Mouse (Mus musculus) hindbrain, embryonic 10.5 days (tissue): ENCODE results near the gene Bub1. TPM values are rescaled to one million over a fixed set of nuclear protein-coding genes. Genes with fewer than 3 reads are reported as not detected.

Experiments used
- DNase-seq: peaks from one replicate; pipeline ENCODE4 v3.0.0-alpha.2; 2017; ENCODE audit warnings: low spot score
- H3K27ac ChIP-seq: fragments of 300-500 bp; sonication (generic); 2 replicates; pipeline ENCODE4 v1.5.1; 2016; ENCODE audit warnings: mild to moderate bottlenecking, moderate library complexity
- H3K27me3 ChIP-seq: fragments of 300-500 bp; sonication (generic); 2 replicates; pipeline ENCODE4 v1.6.1; 2016; ENCODE audit warnings: mild to moderate bottlenecking; ENCODE audit not compliant: poor library complexity, insufficient read depth, severe bottlenecking
- H3K36me3 ChIP-seq: fragments of 300-500 bp; sonication (generic); 2 replicates; pipeline ENCODE4 v1.6.1; 2016; ENCODE audit warnings: mild to moderate bottlenecking, moderate library complexity
- H3K4me1 ChIP-seq: fragments of 300-500 bp; sonication (generic); replicated peaks from 2 replicates; pipeline ENCODE4 v1.6.1; 2016; ENCODE audit warnings: mild to moderate bottlenecking
- H3K4me3 ChIP-seq: fragments of 300-500 bp; sonication (generic); 2 replicates; pipeline ENCODE4 v1.5.1; 2016; ENCODE audit warnings: mild to moderate bottlenecking, moderate library complexity
- H3K9me3 ChIP-seq: fragments of 300-500 bp; sonication (generic); 2 replicates; pipeline ENCODE4 v1.6.1; 2016; ENCODE audit warnings: mild to moderate bottlenecking, moderate library complexity
- WGBS: fragments of 180-500 bp; shearing (Covaris S2); methylation state at CpG from one replicate; pipeline ENCODE4 v1.1.7; 2016; 5-methylcytosine and 5-hydroxymethylcytosine counted together
- polyA plus RNA-seq: library from polyadenylated mRNA; unstranded; fragments of >200 nt; fragmentation: Nextera tagmentation; extraction: Ambion mirVana; gene quantifications from 2 replicates; pipeline ENCODE4 v1.2.1, GENCODE M21; 2016

Bub1 gene
- 64.5 and 98.5 TPM in 2 replicates for polyA plus RNA-seq

- Histone ChIP-seq H3K27me3 (0 out of 2 replicates have a peak, but pooled peaks cover 3% of the 10 kb centered on the region), H3K4me3 (peak within 1 kb of the TSS; percentile 82), H3K36me3 (peaks cover 26% of the 10 kb centered on the region), H3K9me3 (no peaks in the 10 kb centered on the region), H3K4me1 (peaks cover 25% of the 10 kb centered on the region), H3K27ac (peak within 1 kb of the TSS; percentile 89)
- peak; percentile 95 for DNase-seq
- WGBS, result under 1% methylated on average over 56 of the region's 56 CpGs
Observed at GRCm38 (mm10) chr2:127831401-127832102, at the start of gene Bub1. Gene Bub1 (minus strand): TSS chr2:127831865.

DNA sequence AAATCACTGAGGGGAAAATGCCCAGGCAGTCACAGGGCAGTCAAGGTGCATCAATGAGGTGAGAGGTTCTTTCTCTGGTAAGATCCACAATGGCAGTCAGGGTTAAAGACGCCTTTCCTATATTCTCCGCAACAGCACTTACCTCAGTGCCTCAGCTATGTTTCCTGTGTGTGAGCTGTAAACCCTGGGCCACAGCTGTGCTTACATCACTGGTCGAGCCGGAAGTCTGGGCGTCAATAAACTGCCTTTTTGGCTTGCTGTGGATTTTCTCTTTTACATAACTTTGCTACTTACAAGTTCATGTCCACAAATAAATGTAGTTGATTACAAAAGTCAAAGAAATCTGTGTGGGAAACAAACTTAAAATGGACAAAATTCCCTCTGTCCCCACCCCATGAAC lies 49.4 kb upstream of the Bub1 start:
- Histone ChIP-seq H3K27ac (no peak overlapping the region), H3K36me3 (no peaks in the 10 kb centered on the region), H3K4me1 (no peaks in the 10 kb centered on the region), H3K27me3 (no peaks in the 10 kb centered on the region), H3K4me3 (no peak overlapping the region), H3K9me3 (no peaks in the 10 kb centered on the region)
- DNase-seq, result no peak
- 89% methylated on average over 5 of the region's 5 CpGs for WGBS

- no peaks in the 10 kb centered on the region for H3K9me3 ChIP-seq
- 69% methylated on average over 4 of the region's 4 CpGs for WGBS
- H3K27ac ChIP-seq, result no peak overlapping the region
- no peaks in the 10 kb centered on the region for H3K27me3 ChIP-seq
- H3K4me1 ChIP-seq, result 0 out of 2 replicates have a peak, but pooled peaks cover 4% of the 10 kb centered on the region
- H3K4me3 ChIP-seq, result no peak overlapping the region
- no peak for DNase-seq
- no peaks in the 10 kb centered on the region for H3K36me3 ChIP-seq
Observed at GRCm38 (mm10) chr2:127864381-127864780, 32.7 kb upstream of the Bub1 start.

DNA sequence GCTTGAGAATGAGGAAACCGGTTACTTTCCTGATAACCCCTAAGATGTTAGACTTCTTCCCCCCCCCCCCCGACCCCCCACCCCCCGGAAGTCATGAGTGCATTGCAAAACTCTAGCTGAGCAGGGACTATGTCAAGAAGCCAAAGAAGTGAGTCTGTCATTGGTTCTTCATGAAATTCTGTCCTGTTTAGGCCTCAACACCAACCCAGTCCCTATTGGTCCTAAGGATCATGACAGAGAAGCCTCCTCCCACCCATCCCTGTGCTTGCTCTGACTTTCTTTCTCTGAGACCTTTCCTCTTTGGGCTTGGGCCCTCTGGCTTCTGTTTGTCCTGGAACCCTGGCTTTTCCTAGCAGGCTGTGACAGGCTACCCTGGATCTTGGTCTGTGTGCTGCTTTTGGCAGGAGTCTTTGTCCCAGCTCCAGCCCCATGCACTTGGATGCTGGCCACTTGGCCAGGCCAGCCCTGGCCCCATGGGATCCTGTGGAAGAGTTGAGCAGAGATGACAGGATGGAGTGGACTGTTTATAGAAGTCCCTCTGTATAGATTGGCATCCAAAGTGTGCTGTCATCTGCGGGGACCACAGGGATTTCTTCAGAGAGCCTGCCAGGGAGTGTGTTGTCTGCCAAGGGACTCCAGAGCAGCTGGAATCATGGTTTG lies 22.8 kb upstream of the Bub1 start:
- 75% methylated on average over 4 of the region's 4 CpGs for WGBS
- H3K4me3 ChIP-seq, result no peak overlapping the region
- no peaks in the 10 kb centered on the region for H3K27me3 ChIP-seq

GRCm38 (mm10) chr2:127850371-127850770 lies 18.7 kb upstream of the Bub1 start:
- no peaks in the 10 kb centered on the region for H3K4me1 ChIP-seq
- H3K27me3 ChIP-seq, result no peaks in the 10 kb centered on the region
- WGBS, result 88% methylated on average over 2 of the region's 2 CpGs
- DNase-seq, result no peak
- H3K36me3 ChIP-seq, result no peaks in the 10 kb centered on the region
- H3K9me3 ChIP-seq, result no peaks in the 10 kb centered on the region
- no peak overlapping the region for H3K4me3 ChIP-seq
- H3K27ac ChIP-seq, result no peak overlapping the region

More for the DNA sequence above, 22.8 kb upstream of the Bub1 start:
- H3K4me1 ChIP-seq, result no peaks in the 10 kb centered on the region
- no peak for DNase-seq
- no peaks in the 10 kb centered on the region for H3K9me3 ChIP-seq
- H3K27ac ChIP-seq, result no peak overlapping the region
- no peaks in the 10 kb centered on the region for H3K36me3 ChIP-seq

DNA sequence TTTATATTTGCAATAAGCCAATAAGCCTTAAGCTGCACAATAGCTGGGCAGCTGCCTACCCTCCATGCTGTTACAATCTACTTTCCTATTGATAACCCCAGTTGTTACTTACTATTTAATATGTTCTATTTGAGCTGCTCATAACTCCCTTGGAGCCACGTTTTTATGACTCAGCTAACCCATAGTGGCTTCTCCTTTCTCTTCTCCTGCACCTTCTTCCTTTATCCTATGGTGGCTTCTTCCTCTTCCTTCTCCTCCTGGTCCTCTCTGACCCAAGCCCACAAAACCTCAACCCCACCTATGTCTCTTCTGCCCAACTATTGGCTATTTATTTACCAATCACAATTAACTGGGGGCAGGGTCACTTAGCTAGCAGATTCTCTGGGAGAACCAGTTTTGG lies 14.9 kb upstream of the Bub1 start:
- H3K27me3 ChIP-seq, result no peaks in the 10 kb centered on the region
- no peaks in the 10 kb centered on the region for H3K9me3 ChIP-seq
- no peaks in the 10 kb centered on the region for H3K36me3 ChIP-seq
- no peak for DNase-seq
- no peak overlapping the region for H3K4me3 ChIP-seq
- no peaks in the 10 kb centered on the region for H3K4me1 ChIP-seq
- no peak overlapping the region for H3K27ac ChIP-seq
- 41% methylated on average over 1 of the region's 1 CpGs for WGBS

GRCm38 (mm10) chr2:127846008-127846407 lies 14.3 kb upstream of the Bub1 start:
- no peaks in the 10 kb centered on the region for H3K9me3 ChIP-seq
- DNase-seq, result no peak
- H3K4me3 ChIP-seq, result no peak overlapping the region
- H3K36me3 ChIP-seq, result no peaks in the 10 kb centered on the region
- H3K27ac ChIP-seq, result no peak overlapping the region
- H3K4me1 ChIP-seq, result no peaks in the 10 kb centered on the region
- H3K27me3 ChIP-seq, result peaks cover 2% of the 10 kb centered on the region; the same call in 1 of the 2 replicates

- Histone ChIP-seq H3K27ac (no peak overlapping the region), H3K4me3 (no peak overlapping the region), H3K36me3 (no peaks in the 10 kb centered on the region), H3K27me3 (peaks cover 7% of the 10 kb centered on the region), H3K9me3 (no peaks in the 10 kb centered on the region), H3K4me1 (no peaks in the 10 kb centered on the region)
- DNase-seq, result no peak
- WGBS, result 64% methylated on average over 7 of the region's 7 CpGs
Observed at GRCm38 (mm10) chr2:127845346-127845982, 13.8 kb upstream of the Bub1 start.

GRCm38 (mm10) chr2:127842421-127842820 lies 10.8 kb upstream of the Bub1 start:
- peaks cover 35% of the 10 kb centered on the region for H3K27me3 ChIP-seq
- 79% methylated on average over 3 of the region's 3 CpGs for WGBS
- no peaks in the 10 kb centered on the region for H3K36me3 ChIP-seq
- H3K4me1 ChIP-seq, result peaks cover 8% of the 10 kb centered on the region
- no peaks in the 10 kb centered on the region for H3K9me3 ChIP-seq
- no peak overlapping the region for H3K4me3 ChIP-seq
- no peak overlapping the region for H3K27ac ChIP-seq
- no peak for DNase-seq

DNA sequence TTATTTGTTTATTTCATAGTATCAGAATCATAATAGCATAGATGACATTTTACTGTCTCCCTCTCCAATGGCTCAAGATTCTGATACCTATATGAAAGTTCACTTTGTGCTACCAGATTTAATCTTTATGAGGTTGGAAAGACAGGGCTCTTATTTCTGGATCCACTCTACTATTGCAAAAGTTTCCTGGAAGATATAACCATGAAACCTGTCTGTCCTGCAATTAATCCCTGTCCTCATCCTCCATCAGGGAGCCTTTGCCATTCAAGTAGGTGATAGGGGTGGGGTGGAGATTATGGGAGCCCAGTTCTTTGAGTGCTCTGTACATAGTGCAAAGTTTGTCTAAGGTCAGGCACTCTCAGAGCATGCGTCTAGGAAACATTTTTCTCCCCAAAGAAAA lies 9.7 kb upstream of the Bub1 start:
- H3K9me3 ChIP-seq, result no peaks in the 10 kb centered on the region
- H3K4me3 ChIP-seq, result no peak overlapping the region
- no peak overlapping the region for H3K27ac ChIP-seq
- DNase-seq, result no peak
- WGBS, result 84% methylated on average over 1 of the region's 1 CpGs
- H3K27me3 ChIP-seq, result peaks cover 35% of the 10 kb centered on the region
- no peaks in the 10 kb centered on the region for H3K36me3 ChIP-seq
- H3K4me1 ChIP-seq, result peaks cover 8% of the 10 kb centered on the region

- peaks cover 38% of the 10 kb centered on the region for H3K27me3 ChIP-seq
- 14% methylated on average over 11 of the region's 11 CpGs for WGBS
- no peaks in the 10 kb centered on the region for H3K36me3 ChIP-seq
- no peak overlapping the region for H3K4me3 ChIP-seq
- no peaks in the 10 kb centered on the region for H3K9me3 ChIP-seq
- no peak for DNase-seq
- H3K4me1 ChIP-seq, result peaks cover 8% of the 10 kb centered on the region
- no peak overlapping the region for H3K27ac ChIP-seq
Observed at GRCm38 (mm10) chr2:127839425-127839824, 7.8 kb upstream of the Bub1 start.

DNA sequence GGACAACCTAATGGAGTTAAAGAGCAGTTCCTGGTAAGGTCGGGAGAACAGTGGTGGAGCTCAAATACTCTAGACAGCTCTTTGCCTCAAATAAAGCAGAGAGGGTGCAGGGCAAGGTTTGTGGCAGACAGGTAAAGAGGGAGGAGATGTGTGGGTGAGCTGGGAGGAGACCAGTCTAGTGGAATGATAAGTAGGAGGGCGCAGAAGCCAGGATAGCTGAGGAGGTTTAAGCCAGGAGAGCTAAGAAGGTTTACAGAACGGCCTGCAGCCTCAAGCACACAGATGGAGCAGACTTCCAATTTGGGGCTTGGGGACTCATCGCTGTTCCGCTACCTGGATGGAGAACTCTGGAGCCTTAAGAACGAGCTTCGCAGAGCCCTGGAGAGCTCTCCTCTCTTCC lies 6.9 kb upstream of the Bub1 start, which contains the start of gene Acoxl:
Gene Acoxl (plus strand): TSS at position 301 of the 400 bp plus-strand sequence.
- H3K9me3 ChIP-seq, result no peaks in the 10 kb centered on the region
- H3K27ac ChIP-seq, result no peak within 1 kb of the TSS
- peaks cover 38% of the 10 kb centered on the region for H3K27me3 ChIP-seq
- H3K36me3 ChIP-seq, result no peaks in the 10 kb centered on the region
- DNase-seq, result no peak
- H3K4me1 ChIP-seq, result peaks cover 8% of the 10 kb centered on the region
- no peak within 1 kb of the TSS for H3K4me3 ChIP-seq
- 77% methylated on average over 7 of the region's 7 CpGs for WGBS

- Histone ChIP-seq H3K9me3 (no peaks in the 10 kb centered on the region), H3K27me3 (peaks cover 6% of the 10 kb centered on the region; the same call in 1 of the 2 replicates), H3K27ac (no peak overlapping the region), H3K4me1 (peaks cover 25% of the 10 kb centered on the region), H3K36me3 (peaks cover 13% of the 10 kb centered on the region), H3K4me3 (no peak overlapping the region)
- 22% methylated on average over 2 of the region's 2 CpGs for WGBS
- peak; percentile 5 for DNase-seq
Observed at GRCm38 (mm10) chr2:127832833-127833190, 1.1 kb upstream of the Bub1 start.
